Mouse (Mus musculus): Measurements from ENCODE around the gene Hist1h4b.
A peak's percentile ranks its signal among the peaks of the same experiment; 100 is the strongest.
"Not testable (repeated sequence)": the region's sequence is repeated elsewhere in the genome, so short reads cannot be mapped to it uniquely, and the experiment has no call there.

The Hist1h4b gene

DNA sequence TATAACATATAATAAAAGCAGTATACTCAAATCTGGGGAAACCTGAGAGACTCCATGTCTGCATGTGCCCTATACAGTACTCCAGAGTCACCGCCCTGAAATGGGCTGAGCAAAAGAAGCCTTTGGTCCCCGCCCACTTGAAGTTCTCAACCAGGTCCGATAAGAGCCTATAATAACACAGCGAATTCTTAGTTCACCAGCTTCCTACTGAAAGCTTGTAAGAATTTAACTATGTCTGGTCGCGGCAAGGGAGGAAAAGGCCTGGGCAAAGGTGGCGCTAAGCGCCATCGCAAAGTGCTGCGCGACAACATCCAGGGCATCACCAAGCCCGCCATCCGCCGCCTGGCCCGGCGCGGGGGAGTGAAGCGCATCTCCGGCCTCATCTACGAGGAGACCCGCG, at the start of gene Hist1h4b:
Hist1h4b (plus strand) TSS at position 224 of the 400 bp plus-strand sequence.
- peak; percentile 78 to 86 for DNase-seq

DNA sequence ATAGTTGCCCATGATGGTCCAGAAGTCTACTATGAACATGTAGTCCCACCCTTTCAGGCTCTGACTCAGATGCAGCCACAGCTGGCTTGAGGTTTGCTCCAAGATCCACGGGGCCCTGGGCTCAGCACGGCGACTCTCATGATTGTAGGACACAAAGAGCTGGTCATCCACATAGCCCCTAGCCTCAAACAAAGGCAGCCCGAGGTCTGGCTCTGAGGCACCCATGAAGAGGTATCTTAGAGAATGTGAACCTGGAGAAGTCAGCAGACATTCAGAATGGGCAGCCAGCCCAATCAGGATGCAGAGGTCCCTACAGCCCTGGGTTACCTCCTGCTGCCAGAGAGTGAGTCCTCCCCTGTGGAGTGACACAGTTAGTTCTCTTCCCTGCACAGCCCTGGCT, 48.8 kb upstream of the Hist1h4b start:
- DNase-seq: no peak

DNA sequence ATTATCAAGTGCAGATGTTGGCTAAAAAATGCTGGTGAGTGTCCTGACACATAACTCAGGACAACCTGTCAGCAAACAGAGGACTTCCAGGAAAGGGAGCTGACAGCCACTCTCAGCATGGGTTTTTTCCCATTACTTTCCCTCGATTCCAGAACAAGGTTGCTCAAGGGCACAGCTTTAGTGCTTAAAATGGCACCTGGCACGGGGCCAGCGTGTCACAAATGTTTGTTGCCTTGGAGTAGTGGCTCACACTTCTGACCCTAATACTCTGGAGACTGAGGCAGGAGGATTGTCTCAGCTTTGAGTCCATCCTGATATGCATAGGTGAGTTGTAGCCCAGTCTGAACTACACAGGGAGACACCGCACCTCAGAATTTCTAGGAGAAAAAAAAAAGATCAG, 48.2 kb upstream of the Hist1h4b start:
- no peak for DNase-seq

DNA sequence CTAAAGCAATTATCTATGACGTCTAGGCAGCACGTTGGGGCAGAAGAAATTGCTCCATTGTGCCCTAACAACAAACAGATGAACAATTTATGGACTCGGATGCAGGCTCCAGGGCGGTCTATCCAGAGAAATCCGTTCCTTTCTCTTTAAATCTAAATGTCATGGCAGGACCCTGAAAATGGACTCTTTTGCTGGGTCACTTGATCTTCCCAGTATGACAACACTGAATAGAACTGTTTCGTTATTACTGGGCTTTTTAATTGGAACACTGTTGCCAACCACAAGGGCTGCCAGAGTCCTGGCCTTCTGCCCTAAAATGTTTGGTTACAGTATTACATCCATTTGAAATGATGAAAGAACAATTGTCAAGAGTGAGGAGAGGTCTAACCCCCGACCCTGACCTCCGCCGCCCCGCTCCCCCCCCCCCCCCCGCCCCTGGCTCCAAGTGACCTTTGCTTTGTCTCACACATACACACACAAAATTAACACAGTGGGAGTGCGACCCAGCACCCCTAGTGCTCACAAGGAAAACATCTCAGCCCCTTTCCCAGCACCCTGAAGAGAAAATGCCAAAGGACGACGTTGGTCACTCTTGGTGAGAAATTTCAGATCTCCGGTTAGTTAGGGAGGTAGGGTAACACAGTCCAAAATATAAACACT, 47.0 kb upstream of the Hist1h4b start:
- no peak for DNase-seq

DNA sequence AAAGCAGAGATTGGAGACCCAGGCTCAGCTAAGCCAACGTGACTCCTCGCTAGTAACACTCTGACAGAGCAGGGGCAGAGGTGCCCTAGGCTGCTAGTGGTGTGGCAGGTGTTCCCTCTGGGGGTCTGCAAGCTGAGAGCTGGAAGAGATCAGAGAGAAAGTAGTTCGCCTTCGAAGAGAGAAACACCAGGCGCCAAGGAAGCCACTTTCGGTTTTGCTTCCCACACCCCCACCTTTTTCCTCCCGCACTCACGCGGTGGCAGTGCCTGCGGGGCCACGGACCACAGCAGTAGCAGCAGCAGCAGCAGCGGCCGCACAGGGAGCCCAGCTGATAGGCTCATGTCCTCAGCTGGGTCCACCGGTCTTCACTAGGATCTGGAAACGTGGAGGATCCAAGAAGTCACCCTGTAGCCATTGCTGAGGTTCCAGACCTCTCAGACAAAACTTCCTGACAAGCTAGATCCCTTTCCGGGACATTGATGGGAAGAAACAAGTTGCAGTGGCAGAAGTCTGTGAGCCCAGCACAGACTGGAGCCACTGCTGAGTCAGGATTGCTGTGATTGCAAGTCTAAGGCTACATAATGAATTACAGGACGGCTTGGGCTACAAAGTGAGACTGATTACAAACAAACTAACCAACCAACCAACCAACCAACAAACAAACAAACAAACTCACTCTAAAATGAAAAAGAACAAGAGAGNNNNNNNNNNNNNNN, 46.3 kb upstream of the Hist1h4b start, which contains the start of gene Hfe:
Hfe (minus strand) TSS at position 481 of the 716 bp plus-strand sequence.
- peak; percentile 13 to 16 for DNase-seq

DNA sequence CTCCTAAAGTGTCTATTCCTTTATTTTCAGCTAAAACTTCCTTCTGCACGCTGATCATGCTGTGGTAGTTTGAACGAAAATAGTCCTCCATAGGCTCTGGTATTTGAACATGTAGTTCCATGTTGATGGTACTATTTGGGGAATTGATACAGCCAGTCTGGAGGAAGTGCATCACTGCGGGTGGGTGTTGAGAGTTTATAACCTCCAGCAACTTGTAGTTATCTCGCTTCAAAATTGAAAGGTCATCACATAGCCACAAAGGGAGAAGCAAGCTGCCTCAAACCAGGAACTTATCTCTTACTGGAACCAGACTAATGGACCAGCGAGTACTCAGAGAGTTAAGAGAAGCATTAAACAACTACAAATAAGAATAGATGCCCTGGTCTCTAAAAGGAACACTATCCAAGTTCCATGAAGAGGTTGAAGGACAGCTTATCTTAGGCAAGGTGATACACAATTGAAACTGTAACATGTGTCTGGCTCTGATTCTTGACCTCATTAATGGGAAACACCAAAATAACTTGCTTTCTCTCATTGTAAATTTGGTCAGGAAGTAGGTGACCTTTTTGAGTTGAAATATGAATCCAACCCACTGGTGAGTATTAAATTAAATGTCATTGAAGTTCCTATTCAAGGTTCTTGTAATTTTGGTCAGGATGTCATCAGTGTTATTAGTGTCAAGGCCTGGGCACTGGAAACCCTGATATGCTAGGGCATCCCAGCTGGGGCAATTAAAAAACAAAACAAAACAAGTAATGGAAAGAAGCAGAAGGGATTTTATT, 40.4 kb upstream of the Hist1h4b start:
- DNase-seq: no peak

DNA sequence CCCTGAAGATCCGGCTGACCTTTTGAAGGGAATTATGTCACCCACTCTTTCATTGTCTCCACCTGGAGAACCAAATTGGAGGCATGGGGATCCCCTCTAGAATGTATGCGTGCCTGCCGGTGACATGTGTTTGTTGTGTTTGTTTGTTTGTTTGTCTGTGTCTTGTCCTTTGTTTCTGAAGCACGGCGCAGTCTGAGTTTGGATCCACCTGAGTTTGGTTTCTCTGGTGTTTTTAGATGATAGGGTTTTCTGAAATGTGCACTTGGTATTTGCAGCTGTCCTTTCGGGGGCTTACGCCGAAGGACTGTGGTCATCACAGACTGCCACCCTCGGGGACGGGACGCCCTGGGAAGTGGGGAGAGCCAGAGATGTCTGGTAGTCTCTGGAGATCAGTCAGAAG, 39.6 kb upstream of the Hist1h4b start:
- no peak for DNase-seq

DNA sequence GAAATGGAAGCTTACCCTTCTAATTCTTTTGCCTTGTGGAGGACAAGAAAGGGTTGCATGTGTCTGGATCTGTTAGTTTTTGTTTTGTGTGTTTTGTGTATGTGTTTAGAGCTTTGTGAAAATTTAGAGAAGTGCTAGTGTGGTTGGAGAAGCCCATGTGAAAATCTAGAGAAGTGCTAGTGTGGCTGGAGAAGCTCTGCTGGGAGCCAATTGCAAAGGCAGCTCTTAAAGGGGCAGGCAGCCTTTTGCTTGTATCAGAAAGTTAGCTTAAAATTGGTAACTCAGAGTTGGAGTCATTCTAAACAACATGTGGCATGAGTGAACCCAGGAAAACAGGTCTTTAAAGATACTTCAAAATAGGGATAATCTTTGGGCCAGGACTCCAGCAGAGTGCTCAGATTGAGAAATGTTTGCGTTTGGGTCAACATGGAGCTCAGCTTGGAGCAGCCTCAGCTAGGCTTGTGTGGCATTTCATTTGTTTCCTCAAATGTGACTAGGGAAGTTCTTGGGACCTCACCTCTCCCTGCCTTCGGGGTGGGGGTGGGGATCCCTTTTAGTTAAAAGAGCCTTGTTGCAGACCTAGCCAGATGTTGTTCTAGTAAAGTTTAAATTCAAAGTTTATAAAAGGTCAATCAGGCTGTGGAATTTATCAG, 39.1 kb upstream of the Hist1h4b start:
- DNase-seq: not testable (repeated sequence)

DNA sequence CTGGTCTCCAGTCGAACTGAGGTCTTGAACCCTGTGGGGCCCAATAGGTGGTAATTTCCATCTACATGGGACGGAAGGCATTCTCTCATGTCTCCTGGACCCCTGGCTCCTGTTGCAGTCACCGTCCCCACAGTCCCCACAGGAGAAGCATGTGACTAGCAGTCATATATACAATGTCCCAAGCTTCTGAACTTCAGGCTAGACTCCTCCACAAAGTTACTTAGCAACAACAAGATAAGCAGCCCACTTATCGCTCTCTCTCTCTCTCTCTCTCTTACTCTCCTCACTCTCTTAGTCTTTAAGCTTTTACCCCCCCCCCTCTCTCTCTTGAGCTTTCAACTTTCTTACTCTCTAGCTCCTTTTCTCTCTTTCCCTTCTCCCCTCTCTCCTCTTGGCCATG, 32.6 kb upstream of the Hist1h4b start:
- DNase-seq: no peak

GRCm38 (mm10) chr13:23725213-23725612, 31.6 kb upstream of the Hist1h4b start:
- DNase-seq: no peak

DNA sequence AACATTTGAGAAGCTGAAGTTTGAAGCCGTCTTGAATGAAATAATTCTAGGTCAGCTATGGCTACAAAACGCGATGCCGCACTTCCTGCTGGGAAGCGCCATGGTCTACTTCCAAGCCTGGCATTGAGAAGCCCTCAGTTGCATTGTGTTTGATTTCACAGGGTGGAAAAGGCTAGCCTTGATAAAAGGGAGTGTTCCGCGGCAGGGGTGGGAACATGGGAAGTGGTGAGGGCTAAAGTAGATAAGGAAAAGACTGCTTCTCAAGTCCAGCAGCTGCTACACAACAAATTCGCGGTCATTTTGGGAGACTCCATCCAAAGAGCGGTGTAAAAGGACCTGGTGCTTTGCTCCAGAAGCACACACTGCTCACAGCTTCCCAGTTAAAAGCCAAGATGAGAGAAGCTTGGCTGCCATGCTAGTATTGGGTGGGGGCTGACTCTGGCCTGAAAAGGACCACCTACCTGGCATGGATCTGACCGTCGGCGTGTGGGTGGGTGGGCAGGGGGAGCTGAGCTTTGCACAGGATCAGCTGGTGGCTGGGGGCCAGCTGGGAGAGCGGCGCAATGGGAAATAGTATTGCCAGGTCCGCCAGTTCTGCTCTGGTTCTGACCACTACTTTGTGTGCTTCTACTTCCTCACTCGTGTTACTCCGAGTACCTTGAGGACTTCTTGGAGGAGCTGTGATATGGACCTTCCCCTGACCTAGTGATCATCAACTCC, 28.2 kb upstream of the Hist1h4b start:
- DNase-seq: no peak

DNA sequence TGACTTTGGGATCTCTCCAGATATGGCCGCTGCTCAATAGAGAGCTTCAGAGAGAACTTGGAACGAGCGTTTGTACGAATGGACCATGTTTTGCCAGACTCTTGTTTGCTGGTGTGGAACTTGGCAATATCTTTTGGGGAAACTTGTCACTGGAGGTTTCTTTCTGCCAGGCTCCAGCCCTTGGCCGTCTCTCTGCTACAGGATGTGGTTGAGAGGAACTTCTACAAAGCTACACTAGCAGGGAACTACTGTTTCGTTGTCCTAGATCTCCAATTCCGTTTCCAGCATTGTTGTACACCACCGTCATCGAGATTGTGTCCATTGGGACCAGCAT, 27.7 kb upstream of the Hist1h4b start:
- DNase-seq: no peak

DNA sequence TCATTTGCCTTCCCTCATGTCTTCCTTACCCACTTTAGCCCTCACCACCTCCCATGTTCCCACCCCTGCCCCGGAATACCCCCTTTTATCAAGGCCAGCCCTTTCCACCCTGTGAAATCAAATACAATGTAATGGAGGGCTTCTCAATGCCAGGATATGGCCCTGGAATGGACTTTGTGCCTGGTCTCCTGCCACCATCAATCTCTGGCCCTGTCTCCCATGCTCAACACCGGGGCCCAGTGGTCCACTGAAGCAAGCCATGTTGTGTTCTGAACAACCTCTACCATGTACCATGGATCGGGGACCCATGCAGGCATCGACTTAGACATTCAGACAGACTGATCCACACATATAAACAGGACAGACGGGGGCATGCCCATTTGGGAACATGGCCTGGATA, 27.1 kb upstream of the Hist1h4b start:
- no peak for DNase-seq

- no peak for DNase-seq
Measured at GRCm38 (mm10) chr13:23730479-23730878, 26.3 kb upstream of the Hist1h4b start.

DNA sequence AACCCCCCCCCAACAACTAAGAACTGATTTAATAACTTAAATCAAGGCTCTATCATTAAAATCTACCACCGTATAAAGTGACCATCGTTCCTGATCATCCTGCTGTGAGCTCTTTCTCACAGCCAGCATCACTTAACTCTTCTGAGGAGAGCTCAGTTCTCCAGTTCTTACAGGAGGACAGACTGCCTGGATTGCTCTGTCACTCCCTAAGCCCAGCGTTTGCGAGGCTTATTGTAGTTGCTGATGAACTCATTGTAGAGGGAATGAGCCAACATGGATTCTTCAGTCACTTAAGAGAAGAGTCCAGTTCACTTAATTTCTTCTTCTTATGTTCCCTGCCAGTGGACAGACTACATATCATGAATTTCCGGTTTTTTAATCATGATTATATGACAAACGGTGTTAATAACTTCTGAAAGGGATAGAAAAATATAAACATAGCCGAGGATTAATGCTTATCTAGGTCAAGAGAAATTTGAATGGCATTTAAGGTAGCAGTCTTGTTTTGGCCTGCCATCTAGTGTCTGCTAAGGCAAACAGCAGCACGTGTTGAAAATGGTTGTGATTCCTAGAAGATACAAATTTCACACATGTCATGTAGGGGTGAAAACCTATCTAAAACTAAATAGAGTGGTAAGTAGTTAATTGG, 24.5 kb upstream of the Hist1h4b start:
- DNase-seq: peak; percentile 33 to 40

GRCm38 (mm10) chr13:23737091-23737490, 19.7 kb upstream of the Hist1h4b start:
- DNase-seq: no peak

GRCm38 (mm10) chr13:23738041-23738440, 18.8 kb upstream of the Hist1h4b start:
- no peak for DNase-seq

- peak; percentile 74 to 78 for DNase-seq
Measured at GRCm38 (mm10) chr13:23738677-23739068, 18.1 kb upstream of the Hist1h4b start, which contains the start of gene Hist1h1c. TSS of gene Hist1h1c (plus strand) at chr13:23738808.

DNA sequence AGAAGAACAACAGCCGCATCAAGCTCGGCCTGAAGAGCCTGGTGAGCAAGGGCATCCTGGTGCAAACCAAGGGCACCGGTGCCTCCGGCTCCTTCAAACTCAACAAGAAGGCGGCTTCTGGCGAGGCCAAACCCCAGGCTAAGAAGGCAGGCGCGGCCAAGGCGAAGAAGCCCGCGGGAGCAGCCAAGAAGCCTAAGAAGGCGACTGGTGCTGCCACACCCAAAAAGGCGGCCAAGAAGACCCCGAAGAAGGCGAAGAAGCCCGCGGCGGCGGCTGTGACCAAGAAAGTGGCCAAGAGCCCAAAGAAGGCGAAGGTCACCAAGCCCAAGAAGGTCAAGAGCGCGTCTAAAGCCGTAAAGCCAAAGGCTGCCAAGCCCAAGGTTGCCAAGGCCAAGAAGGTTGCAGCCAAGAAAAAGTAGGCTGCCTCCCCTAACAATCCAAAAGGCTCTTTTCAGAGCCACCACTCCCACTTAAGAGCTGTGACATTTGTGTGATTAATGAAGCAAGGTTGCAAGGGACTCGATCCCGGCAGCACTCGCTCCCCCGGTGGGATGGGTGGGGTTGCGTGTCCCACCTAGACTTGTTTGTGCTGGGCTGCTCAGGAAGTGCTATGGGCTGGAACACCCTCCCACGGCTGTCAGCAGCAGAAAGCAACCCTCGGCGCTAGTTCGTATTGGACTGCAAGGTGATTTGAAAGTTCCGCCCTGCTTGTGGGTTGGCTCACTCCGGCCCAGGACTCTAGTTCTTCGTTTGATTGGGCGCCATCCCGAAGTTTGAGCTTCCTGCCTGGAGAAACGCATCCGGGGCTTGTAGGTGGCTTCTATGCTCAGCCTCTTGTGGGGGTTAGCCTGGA, 17.5 kb upstream of the Hist1h4b start:
- peak; percentile 84 to 94 for DNase-seq

DNA sequence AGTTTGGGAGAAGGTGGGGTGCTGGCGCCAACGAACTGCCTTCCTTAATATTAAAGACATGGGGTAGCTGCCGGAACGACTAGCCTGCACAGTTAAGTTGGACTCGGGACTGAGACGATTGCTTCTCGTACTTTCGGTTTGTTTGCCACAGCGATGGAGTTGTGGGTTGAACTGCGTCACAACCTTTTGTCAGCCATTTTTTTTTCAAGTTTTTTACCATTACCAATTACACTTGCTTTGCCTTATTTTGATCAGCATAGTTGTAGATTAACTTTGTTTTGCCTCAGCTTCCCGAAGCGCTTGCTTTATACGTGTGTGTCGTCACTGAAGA, 16.9 kb upstream of the Hist1h4b start:
- DNase-seq: no peak

DNA sequence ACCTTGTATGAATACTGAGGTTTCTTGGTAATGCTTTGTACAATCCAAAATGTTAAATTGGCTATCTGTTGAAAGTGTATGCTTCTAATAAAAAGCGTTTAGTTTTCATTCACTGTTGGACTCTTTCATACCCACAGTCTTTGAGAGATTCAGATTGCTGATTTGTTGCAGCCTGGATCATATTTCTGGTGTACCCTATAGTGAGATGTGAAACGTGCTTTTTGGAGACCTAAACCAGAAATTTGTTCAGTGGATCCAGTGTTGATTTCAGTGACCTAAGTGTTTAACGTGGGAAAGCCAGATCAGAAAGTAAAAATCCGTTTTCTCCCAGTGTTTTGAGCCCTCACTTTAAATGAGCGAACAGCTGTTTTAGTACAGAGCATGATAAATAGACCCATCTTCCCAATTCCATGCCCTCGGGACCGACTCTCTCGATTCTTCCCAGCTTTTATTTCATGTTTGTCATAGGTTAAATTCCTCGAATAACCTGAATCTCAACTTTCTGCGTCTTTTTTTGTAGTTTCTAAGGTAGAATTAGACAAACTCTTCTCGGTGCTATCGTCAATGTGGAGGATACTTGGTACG, 16.5 kb upstream of the Hist1h4b start:
- no peak for DNase-seq

Data from cerebellum, adult 18-20 months (tissue).